Mouse (Mus musculus): ENCODE results near the gene Mb. TPM values are rescaled to one million over a fixed set of nuclear protein-coding genes. Genes with fewer than 3 reads are reported as not detected.
"Not testable (repeated sequence)": the region's sequence is repeated elsewhere in the genome, so short reads cannot be mapped to it uniquely, and the experiment has no call there.

The Mb gene
- polyA plus RNA-seq, 1 experiment, result not detected

GRCm38 (mm10) chr15:77070745-77071268 is 20.3 kb upstream of the Mb start:
- Histone ChIP-seq H3K27me3 (ENCODE audit: control insufficient read depth) (peaks cover 3% of the 10 kb centered on the region), H3K9me3 (ENCODE audit: control insufficient read depth, low read length) (no peaks in the 10 kb centered on the region), H3K4me1 (ENCODE audit: control insufficient read depth) (peaks cover 4% of the 10 kb centered on the region), H3K36me3 (ENCODE audit: control insufficient read depth) (no peaks in the 10 kb centered on the region), H3K4me3 (replicated peaks) (no peak overlapping the region)
- TF ChIP-seq TAL1 (IDR thresholded peaks at IDR 0.05; ENCODE audit: low read length) (no peak), GATA1 (IDR thresholded peaks at IDR 0.05; ENCODE audit: low read length) (no peak)

- Histone ChIP-seq H3K9me3 (ENCODE audit: control insufficient read depth, low read length) (no peaks in the 10 kb centered on the region), H3K4me1 (ENCODE audit: control insufficient read depth) (peaks cover 4% of the 10 kb centered on the region), H3K4me3 (replicated peaks) (no peak overlapping the region), H3K36me3 (ENCODE audit: control insufficient read depth) (no peaks in the 10 kb centered on the region), H3K27me3 (ENCODE audit: control insufficient read depth) (peaks cover 3% of the 10 kb centered on the region)
- TF ChIP-seq GATA1 (IDR thresholded peaks at IDR 0.05; ENCODE audit: low read length), result no peak
- no peak for TF ChIP-seq TAL1 (IDR thresholded peaks at IDR 0.05; ENCODE audit: low read length)
These were observed 18.5 kb upstream of the Mb start for GRCm38 (mm10) chr15:77069019-77069418.

DNA sequence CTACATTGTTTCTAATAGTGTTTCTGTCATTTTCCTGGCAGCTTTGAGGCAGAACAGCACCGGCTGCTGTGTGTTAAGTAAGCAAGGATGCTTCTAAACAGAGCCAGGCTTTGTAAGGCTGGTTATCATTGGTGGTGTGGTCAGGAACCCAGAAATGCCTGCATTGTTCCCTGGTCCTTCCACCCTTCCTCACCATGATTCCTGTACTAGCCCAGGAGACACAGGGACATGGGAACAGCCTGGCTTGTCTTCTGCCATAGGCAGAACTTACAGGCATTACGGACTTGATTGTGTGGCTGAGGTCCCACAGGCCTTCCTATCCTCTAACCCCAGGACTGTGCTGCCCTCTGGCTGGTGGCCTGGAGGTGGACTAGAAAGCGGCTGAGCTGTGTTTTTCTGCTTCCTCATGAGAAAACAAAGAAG is 18.0 kb upstream of the Mb start:
- H3K36me3 ChIP-seq (ENCODE audit: control insufficient read depth), result no peaks in the 10 kb centered on the region
- peaks cover 3% of the 10 kb centered on the region for H3K27me3 ChIP-seq (ENCODE audit: control insufficient read depth)
- no peak overlapping the region for H3K4me3 ChIP-seq (replicated peaks)
- TF ChIP-seq GATA1 (IDR thresholded peaks at IDR 0.05; ENCODE audit: low read length), result no peak
- TF ChIP-seq TAL1 (IDR thresholded peaks at IDR 0.05; ENCODE audit: low read length), result no peak
- H3K9me3 ChIP-seq (ENCODE audit: control insufficient read depth, low read length), result no peaks in the 10 kb centered on the region
- H3K4me1 ChIP-seq (ENCODE audit: control insufficient read depth), result peaks cover 4% of the 10 kb centered on the region

DNA sequence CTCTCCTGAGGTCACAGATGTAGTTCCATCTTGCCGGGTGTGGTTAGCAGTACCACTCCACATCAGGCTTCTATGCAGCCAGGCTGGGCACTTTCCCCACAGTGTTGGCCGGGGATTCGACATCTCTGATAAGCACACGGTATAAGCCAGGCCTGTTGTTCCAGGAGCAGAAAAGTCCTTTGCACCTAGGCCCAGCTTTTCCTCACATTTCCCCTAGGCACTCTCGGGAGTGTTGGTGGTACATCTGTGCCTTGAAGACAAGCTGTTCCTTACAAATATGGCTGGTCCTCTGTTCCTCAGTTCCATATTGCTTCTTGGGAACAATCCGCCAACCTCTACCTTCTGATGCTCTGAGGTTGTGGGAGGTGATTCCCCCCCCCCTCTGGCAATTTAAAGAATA is 15.8 kb upstream of the Mb start:
- no peaks in the 10 kb centered on the region for H3K36me3 ChIP-seq (ENCODE audit: control insufficient read depth)
- H3K4me1 ChIP-seq (ENCODE audit: control insufficient read depth), result no peaks in the 10 kb centered on the region
- no peak for TF ChIP-seq GATA1 (IDR thresholded peaks at IDR 0.05; ENCODE audit: low read length)
- no peaks in the 10 kb centered on the region for H3K9me3 ChIP-seq (ENCODE audit: control insufficient read depth, low read length)
- no peak overlapping the region for H3K4me3 ChIP-seq (replicated peaks)
- H3K27me3 ChIP-seq (ENCODE audit: control insufficient read depth), result no peaks in the 10 kb centered on the region; the same call in 1 of the 2 replicates

GRCm38 (mm10) chr15:77065259-77065852 is 14.9 kb upstream of the Mb start:
- TF ChIP-seq GATA1 (IDR thresholded peaks at IDR 0.05; ENCODE audit: low read length), result no peak
- TF ChIP-seq TAL1 (IDR thresholded peaks at IDR 0.05; ENCODE audit: low read length), result no peak
- no peak overlapping the region for H3K4me3 ChIP-seq (replicated peaks)
- H3K4me1 ChIP-seq (ENCODE audit: control insufficient read depth), result no peaks in the 10 kb centered on the region
- no peaks in the 10 kb centered on the region for H3K36me3 ChIP-seq (ENCODE audit: control insufficient read depth)
- no peaks in the 10 kb centered on the region for H3K9me3 ChIP-seq (ENCODE audit: control insufficient read depth, low read length)
- H3K27me3 ChIP-seq (ENCODE audit: control insufficient read depth), result no peaks in the 10 kb centered on the region

- H3K9me3 ChIP-seq (ENCODE audit: control insufficient read depth, low read length), result no peaks in the 10 kb centered on the region
- H3K36me3 ChIP-seq (ENCODE audit: control insufficient read depth), result no peaks in the 10 kb centered on the region
- no peak overlapping the region for H3K4me3 ChIP-seq (replicated peaks)
- no peaks in the 10 kb centered on the region for H3K4me1 ChIP-seq (ENCODE audit: control insufficient read depth)
- no peak for TF ChIP-seq TAL1 (IDR thresholded peaks at IDR 0.05; ENCODE audit: low read length)
- no peaks in the 10 kb centered on the region for H3K27me3 ChIP-seq (ENCODE audit: control insufficient read depth)
These were observed 12.3 kb upstream of the Mb start for GRCm38 (mm10) chr15:77062746-77063145.

- not testable (repeated sequence) for H3K36me3 ChIP-seq (ENCODE audit: control insufficient read depth); H3K4me3 ChIP-seq (replicated peaks); H3K27me3 ChIP-seq (ENCODE audit: control insufficient read depth); H3K9me3 ChIP-seq (ENCODE audit: control insufficient read depth, low read length)
- H3K4me1 ChIP-seq (ENCODE audit: control insufficient read depth), result peaks cover 18% of the 10 kb centered on the region
These were observed 8.9 kb upstream of the Mb start for GRCm38 (mm10) chr15:77059416-77059815.

DNA sequence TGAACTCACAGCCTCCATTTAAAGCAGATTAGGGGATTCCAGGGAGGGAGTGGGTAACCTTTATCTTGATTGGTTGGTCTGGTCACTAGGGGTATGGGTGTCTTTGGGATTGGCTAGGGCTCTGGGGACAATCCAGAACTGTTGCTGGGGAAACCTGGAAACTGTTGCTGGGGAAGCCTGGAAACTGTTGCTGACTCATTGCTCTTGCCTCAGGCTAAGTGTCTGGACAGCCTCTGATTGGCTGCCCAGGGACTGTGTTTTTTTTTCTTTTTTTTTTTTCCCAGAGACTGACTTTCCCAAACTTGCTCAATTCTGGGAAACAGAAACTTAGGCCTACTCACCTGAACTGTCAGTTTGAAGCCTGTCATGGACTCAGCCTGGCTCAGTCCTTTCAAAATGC is 8.1 kb upstream of the Mb start:
- no peak for TF ChIP-seq GATA1 (IDR thresholded peaks at IDR 0.05; ENCODE audit: low read length)
- no peak for TF ChIP-seq TAL1 (IDR thresholded peaks at IDR 0.05; ENCODE audit: low read length)
- no peak overlapping the region for H3K4me3 ChIP-seq (replicated peaks)
- H3K27me3 ChIP-seq (ENCODE audit: control insufficient read depth), result peaks cover 2% of the 10 kb centered on the region; the same call in 1 of the 2 replicates
- no peaks in the 10 kb centered on the region; the same call in 1 of the 2 replicates for H3K36me3 ChIP-seq (ENCODE audit: control insufficient read depth)
- peaks cover 26% of the 10 kb centered on the region for H3K4me1 ChIP-seq (ENCODE audit: control insufficient read depth)
- H3K9me3 ChIP-seq (ENCODE audit: control insufficient read depth, low read length), result no peaks in the 10 kb centered on the region

DNA sequence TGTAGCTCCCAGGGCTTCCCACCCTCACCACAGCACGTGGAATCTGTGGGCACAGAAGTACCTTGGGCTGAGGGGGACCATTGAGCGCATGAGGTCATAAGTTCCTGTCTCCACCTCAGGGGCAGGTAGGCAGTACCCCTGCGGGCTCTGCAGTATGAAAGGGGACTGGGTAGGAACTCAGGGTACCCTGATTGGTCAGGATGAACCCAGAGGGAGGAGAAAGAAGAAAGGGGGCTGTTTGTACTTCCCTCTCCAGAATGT is 6.3 kb upstream of the Mb start:
- Histone ChIP-seq H3K4me1 (ENCODE audit: control insufficient read depth) (peaks cover 44% of the 10 kb centered on the region), H3K4me3 (replicated peaks) (no peak overlapping the region), H3K36me3 (ENCODE audit: control insufficient read depth) (no peaks in the 10 kb centered on the region; the same call in 1 of the 2 replicates), H3K9me3 (ENCODE audit: control insufficient read depth, low read length) (no peaks in the 10 kb centered on the region), H3K27me3 (ENCODE audit: control insufficient read depth) (peaks cover 2% of the 10 kb centered on the region; the same call in 1 of the 2 replicates)
- TF ChIP-seq TAL1 (IDR thresholded peaks at IDR 0.05; ENCODE audit: low read length), result no peak
- TF ChIP-seq GATA1 (IDR thresholded peaks at IDR 0.05; ENCODE audit: low read length), result no peak
